ENCODE assay signal across 8 mouse cellular contexts in the genomic region with DNA sequence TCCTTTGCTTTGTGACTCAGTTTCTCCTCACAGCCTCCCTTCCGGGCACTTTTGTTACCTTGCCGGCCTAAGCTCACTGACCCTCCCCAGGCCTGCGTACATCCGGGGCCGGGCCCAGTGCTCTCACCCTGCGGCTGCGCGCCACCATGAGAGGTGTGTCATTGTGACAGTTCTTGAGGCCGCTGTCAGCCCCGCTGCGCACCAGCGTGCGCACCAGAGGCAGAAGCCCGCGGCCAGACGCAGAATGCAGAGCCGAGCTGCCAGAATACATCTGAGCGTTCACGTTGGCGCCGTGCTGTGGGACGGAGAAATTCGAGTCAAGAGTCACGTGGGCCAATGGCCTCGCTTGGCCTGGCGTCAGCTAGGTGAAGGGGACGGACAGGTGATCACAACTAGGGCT. TPM values are rescaled to one million over a fixed set of nuclear protein-coding genes. Genes with fewer than 3 reads are reported as not detected.
DNase-seq lines count a peak whose midpoint lies in the region; ATAC-seq and TF ChIP-seq lines count a peak whose summit lies in the region.

No protein-coding gene starts in this region.

- H3K4me2 ChIP-seq in forebrain, embryonic 16.5 days (ENCODE audit: low read length), result peak overlapping the region; percentile 12

- peak; percentile 18 to 22 for DNase-seq in cerebellum, postnatal 14 days
- peak; percentile 51 for DNase-seq in ES-CJ7 (ENCODE audit: low read depth, low spot score)
- DNase-seq in kidney, postnatal 10 days, result peak; percentile 50
- no peak for DNase-seq in urinary bladder, postnatal 36 days (ENCODE audit: low spot score in 2 of 2)
- DNase-seq in cerebellum, adult 9-11 months, result no peak

- H3K27ac ChIP-seq in forebrain, embryonic 16.5 days (ENCODE audit: low read length), result no peak overlapping the region
- no peak overlapping the region for H3K27ac ChIP-seq in olfactory bulb, adult 2 months (ENCODE audit: insufficient read depth, low read depth, low read length)

- H3K4me3 ChIP-seq in forebrain, embryonic 16.5 days (replicated peaks; ENCODE audit: low read length), result peak overlapping the region; percentile 3
- peak overlapping the region; percentile 4; the same call in 1 of the 2 replicates for H3K4me3 ChIP-seq in olfactory bulb, adult 2 months (ENCODE audit: insufficient read depth, low read depth, low read length)

- H3K9ac ChIP-seq in forebrain, embryonic 16.5 days (replicated peaks; ENCODE audit: low read depth, low read length), result no peak overlapping the region

- TF ChIP-seq CTCF in olfactory bulb, adult 2 months (IDR thresholded peaks at IDR 0.05; ENCODE audit: insufficient read depth, low read depth, low read length), result no peak

- no peak for TF ChIP-seq POLR2A in olfactory bulb, adult 2 months (IDR thresholded peaks at IDR 0.05; ENCODE audit: insufficient read depth, low read depth, low read length)

- peaks cover 34% of the 10 kb centered on the region for H3K27me3 ChIP-seq in forebrain, embryonic 16.5 days (replicated peaks; ENCODE audit: control insufficient read depth, insufficient read depth, low read length)

- peaks cover 5% of the 10 kb centered on the region for H3K4me1 ChIP-seq in forebrain, embryonic 16.5 days (replicated peaks; ENCODE audit: control insufficient read depth, insufficient read depth, low read length)
- peaks cover 11% of the 10 kb centered on the region for H3K4me1 ChIP-seq in olfactory bulb, adult 2 months (ENCODE audit: control insufficient read depth, insufficient read depth, low read length)

- no peak for ATAC-seq in cerebellum, adult (ENCODE audit: insufficient number of reproducible peaks, low FRiP score, low TSS enrichment)
- ATAC-seq in forebrain, embryonic 16.5 days, result peak; percentile 50; the same call in 1 of the 2 replicates

- no peaks in the 10 kb centered on the region for H3K9me3 ChIP-seq in forebrain, embryonic 16.5 days (ENCODE audit: control insufficient read depth, low read length)

- 3% methylated on average over 27 of the region's 27 CpGs for WGBS in forebrain, embryonic 16.5 days
- 10% methylated on average over 27 of the region's 27 CpGs for WGBS in olfactory bulb, adult 2 months

- H3K36me3 ChIP-seq in forebrain, embryonic 16.5 days (ENCODE audit: control insufficient read depth, insufficient read depth), result no peaks in the 10 kb centered on the region

RNA-seq across cellular contexts. Expression of a gene that starts 12.8 kb away (rescaled TPM):
- not detected in 2 replicates for polyA plus RNA-seq in forebrain, embryonic 16.5 days (2015; fragmentation: Nextera tagmentation; extraction: Ambion mirVana)
- polyA plus RNA-seq in olfactory bulb, adult 2 months (2012; ENCODE audit: insufficient read depth, insufficient read length, low replicate concordance, missing spikeins), result not detected in 2 replicates

RNA-seq across cellular contexts. Expression of a gene that starts 13.2 kb away (rescaled TPM):
- polyA plus RNA-seq in forebrain, embryonic 16.5 days (2015; fragmentation: Nextera tagmentation; extraction: Ambion mirVana), result 0.30 and 0.92 TPM in 2 replicates
- not detected in 2 replicates for polyA plus RNA-seq in olfactory bulb, adult 2 months (2012; ENCODE audit: insufficient read depth, insufficient read length, low replicate concordance, missing spikeins)

RNA-seq across cellular contexts. Expression of a gene that starts 38.6 kb away (rescaled TPM):
- 7.9 and 8.8 TPM in 2 replicates for polyA plus RNA-seq in forebrain, embryonic 16.5 days (2015; fragmentation: Nextera tagmentation; extraction: Ambion mirVana)
- not detected in 2 replicates for polyA plus RNA-seq in olfactory bulb, adult 2 months (2012; ENCODE audit: insufficient read depth, insufficient read length, low replicate concordance, missing spikeins)

RNA-seq across cellular contexts. Expression of a gene that starts 42.4 kb away (rescaled TPM):
- polyA plus RNA-seq in forebrain, embryonic 16.5 days (2015; fragmentation: Nextera tagmentation; extraction: Ambion mirVana), result 8.8 and 11.8 TPM in 2 replicates
- polyA plus RNA-seq in olfactory bulb, adult 2 months (2012; ENCODE audit: insufficient read depth, insufficient read length, low replicate concordance, missing spikeins), result not detected in 2 replicates

RNA-seq across cellular contexts. Expression of a gene that starts 51.7 kb away (rescaled TPM):
- polyA plus RNA-seq in forebrain, embryonic 16.5 days (2015; fragmentation: Nextera tagmentation; extraction: Ambion mirVana), result 0.46 and 0.77 TPM in 2 replicates
- polyA plus RNA-seq in olfactory bulb, adult 2 months (2012; ENCODE audit: insufficient read depth, insufficient read length, low replicate concordance, missing spikeins), result not detected in 2 replicates

Comparison
In these comparisons a context has a peak if more than half of its experiments do, and no peak if none do; other contexts are left out.
1. DNase-seq: peak in cerebellum, postnatal 14 days (2 of 2), ES-CJ7 (single experiment) and kidney, postnatal 10 days (single experiment); none in urinary bladder, postnatal 36 days (0 of 2) and cerebellum, adult 9-11 months (single experiment).